Mouse (Mus musculus): ENCODE results near the gene Ddx39b. TPM values are rescaled to one million over a fixed set of nuclear protein-coding genes. Genes with fewer than 3 reads are reported as not detected.

The Ddx39b gene
- total and polyA plus RNA-seq, 2 experiments, result 37.0 to 103 TPM

DNA sequence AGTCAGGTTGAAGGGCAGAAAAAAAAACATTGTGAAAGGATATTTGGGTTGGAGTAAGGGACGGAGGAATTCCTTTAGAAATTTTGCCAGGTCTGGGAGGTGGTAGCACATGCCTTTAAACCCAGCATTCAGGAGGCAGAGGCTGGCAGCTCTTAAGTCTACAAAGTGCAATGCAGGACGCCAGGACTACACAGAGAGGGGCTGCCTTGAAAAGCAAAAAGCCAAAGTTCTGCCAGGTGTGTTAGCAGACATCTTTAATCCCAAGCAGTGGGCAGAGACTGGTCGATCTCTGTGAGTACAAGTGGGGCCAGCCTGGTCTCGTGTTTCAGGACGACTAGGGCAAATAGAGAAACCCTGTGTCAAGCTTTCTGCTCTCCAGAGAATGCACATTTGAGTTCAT lies 10.4 kb downstream of the Ddx39b start:
- Histone ChIP-seq H3K36me3 (ENCODE audit: control insufficient read depth, insufficient read depth, low read length) (peaks cover 37% of the 10 kb centered on the region), H3K27ac (replicated peaks; ENCODE audit: insufficient read depth, low read depth, low read length) (no peak overlapping the region), H3K79me2 (ENCODE audit: control insufficient read depth, insufficient read depth, low read length) (no peaks in the 10 kb centered on the region), H3K4me1 (ENCODE audit: control insufficient read depth, insufficient read depth, low read length) (no peaks in the 10 kb centered on the region), H3K9ac (ENCODE audit: low read depth, low read length) (no peak overlapping the region), H3K27me3 (ENCODE audit: control insufficient read depth, insufficient read depth, low read length) (no peaks in the 10 kb centered on the region), H3K4me3 (ENCODE audit: insufficient read depth, low read depth, low read length) (no peak overlapping the region)
- DNase-seq (ENCODE audit: extremely low read depth, low read depth, low spot score), result no peak
- no peak for TF ChIP-seq CTCF (IDR thresholded peaks at IDR 0.05; ENCODE audit: low read depth, low read length)
- TF ChIP-seq POLR2A (IDR thresholded peaks at IDR 0.05; ENCODE audit: extremely low read depth, insufficient read depth, low read length), result no peak
- WGBS, result 83% methylated on average over 5 of the region's 5 CpGs

DNA sequence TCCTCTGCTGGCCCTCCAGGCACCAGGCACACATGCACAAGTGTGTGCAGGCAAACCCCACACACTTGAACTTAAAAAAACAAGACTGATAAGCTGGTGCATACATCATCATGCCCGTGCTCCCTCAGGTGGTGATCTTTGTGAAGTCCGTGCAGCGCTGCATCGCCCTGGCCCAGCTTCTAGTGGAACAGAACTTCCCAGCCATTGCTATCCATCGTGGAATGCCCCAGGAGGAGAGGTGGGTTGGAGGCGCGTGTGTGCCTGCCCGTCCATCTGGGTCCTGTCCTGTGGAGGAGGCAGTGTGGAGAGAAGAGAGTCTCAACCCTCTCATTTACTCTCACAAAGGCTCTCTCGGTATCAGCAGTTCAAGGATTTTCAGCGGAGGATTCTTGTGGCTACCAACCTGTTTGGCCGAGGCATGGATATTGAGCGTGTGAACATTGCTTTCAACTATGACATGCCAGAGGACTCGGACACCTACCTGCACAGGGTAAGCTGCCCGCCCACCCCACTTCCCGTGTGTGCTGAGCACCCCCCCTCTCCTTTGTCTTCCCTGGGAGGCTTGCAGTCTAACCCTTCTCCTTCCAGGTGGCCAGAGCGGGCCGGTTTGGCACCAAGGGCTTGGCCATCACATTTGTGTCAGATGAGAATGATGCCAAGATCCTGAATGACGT lies 11.2 kb downstream of the Ddx39b start:
- H3K36me3 ChIP-seq (ENCODE audit: control insufficient read depth, insufficient read depth, low read length), result peaks cover 30% of the 10 kb centered on the region
- no peaks in the 10 kb centered on the region for H3K27me3 ChIP-seq (ENCODE audit: control insufficient read depth, insufficient read depth, low read length)
- no peaks in the 10 kb centered on the region for H3K4me1 ChIP-seq (ENCODE audit: control insufficient read depth, insufficient read depth, low read length)
- H3K9ac ChIP-seq (ENCODE audit: low read depth, low read length), result no peak overlapping the region
- WGBS, result 83% methylated on average over 18 of the region's 18 CpGs
- no peak overlapping the region for H3K27ac ChIP-seq (replicated peaks; ENCODE audit: insufficient read depth, low read depth, low read length)
- no peak overlapping the region for H3K4me3 ChIP-seq (ENCODE audit: insufficient read depth, low read depth, low read length)
- H3K79me2 ChIP-seq (ENCODE audit: control insufficient read depth, insufficient read depth, low read length), result no peaks in the 10 kb centered on the region
- TF ChIP-seq POLR2A (IDR thresholded peaks at IDR 0.05; ENCODE audit: extremely low read depth, insufficient read depth, low read length) (no peak), CTCF (IDR thresholded peaks at IDR 0.05; ENCODE audit: low read depth, low read length) (no peak)
- no peak for DNase-seq (ENCODE audit: extremely low read depth, low read depth, low spot score)

DNA sequence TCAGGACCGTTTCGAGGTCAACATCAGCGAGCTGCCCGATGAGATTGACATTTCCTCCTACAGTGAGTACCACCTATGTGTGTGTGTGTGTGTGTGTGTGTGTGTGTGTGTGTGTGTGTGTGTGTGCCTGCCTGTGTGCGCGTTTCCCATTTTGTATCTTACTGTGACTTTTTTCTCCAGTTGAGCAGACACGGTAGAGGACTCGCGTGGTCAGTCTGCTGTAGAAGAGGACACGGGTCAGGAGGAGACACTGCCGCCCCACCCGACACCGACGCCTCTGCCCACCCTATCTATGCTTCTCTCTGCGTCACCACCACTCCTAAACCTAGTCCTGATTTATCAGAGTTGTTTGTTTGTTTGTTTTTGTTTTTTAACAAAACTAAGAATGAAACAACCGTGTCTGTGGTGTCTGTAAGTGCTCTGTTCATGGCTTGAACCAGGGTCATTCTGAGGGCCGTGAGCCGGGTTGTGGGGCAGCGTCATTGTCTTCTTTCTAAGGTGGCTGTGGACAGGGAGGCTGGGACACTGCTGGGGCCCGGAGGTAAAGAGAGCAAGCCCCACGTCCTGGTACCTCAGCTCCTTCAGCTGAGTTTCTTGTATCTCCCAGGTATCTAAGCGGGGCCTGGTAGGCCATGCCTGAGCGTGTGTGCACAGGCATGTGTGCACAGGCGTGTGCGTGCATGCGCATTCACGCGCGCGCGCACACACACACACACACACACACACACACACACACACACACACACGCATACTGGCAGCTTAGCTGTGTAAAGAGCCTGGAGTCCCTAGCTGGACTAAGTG lies 11.9 kb downstream of the Ddx39b start:
- TF ChIP-seq CTCF (IDR thresholded peaks at IDR 0.05; ENCODE audit: low read depth, low read length) (no peak), POLR2A (IDR thresholded peaks at IDR 0.05; ENCODE audit: extremely low read depth, insufficient read depth, low read length) (no peak)
- Histone ChIP-seq H3K4me3 (ENCODE audit: insufficient read depth, low read depth, low read length) (no peak overlapping the region), H3K27me3 (ENCODE audit: control insufficient read depth, insufficient read depth, low read length) (no peaks in the 10 kb centered on the region), H3K4me1 (ENCODE audit: control insufficient read depth, insufficient read depth, low read length) (no peaks in the 10 kb centered on the region), H3K79me2 (ENCODE audit: control insufficient read depth, insufficient read depth, low read length) (no peaks in the 10 kb centered on the region), H3K36me3 (ENCODE audit: control insufficient read depth, insufficient read depth, low read length) (peaks cover 25% of the 10 kb centered on the region; the same call in 1 of the 2 replicates), H3K9ac (ENCODE audit: low read depth, low read length) (no peak overlapping the region), H3K27ac (replicated peaks; ENCODE audit: insufficient read depth, low read depth, low read length) (no peak overlapping the region)
- WGBS, result 83% methylated on average over 32 of the region's 32 CpGs
- DNase-seq (ENCODE audit: extremely low read depth, low read depth, low spot score), result no peak

DNA sequence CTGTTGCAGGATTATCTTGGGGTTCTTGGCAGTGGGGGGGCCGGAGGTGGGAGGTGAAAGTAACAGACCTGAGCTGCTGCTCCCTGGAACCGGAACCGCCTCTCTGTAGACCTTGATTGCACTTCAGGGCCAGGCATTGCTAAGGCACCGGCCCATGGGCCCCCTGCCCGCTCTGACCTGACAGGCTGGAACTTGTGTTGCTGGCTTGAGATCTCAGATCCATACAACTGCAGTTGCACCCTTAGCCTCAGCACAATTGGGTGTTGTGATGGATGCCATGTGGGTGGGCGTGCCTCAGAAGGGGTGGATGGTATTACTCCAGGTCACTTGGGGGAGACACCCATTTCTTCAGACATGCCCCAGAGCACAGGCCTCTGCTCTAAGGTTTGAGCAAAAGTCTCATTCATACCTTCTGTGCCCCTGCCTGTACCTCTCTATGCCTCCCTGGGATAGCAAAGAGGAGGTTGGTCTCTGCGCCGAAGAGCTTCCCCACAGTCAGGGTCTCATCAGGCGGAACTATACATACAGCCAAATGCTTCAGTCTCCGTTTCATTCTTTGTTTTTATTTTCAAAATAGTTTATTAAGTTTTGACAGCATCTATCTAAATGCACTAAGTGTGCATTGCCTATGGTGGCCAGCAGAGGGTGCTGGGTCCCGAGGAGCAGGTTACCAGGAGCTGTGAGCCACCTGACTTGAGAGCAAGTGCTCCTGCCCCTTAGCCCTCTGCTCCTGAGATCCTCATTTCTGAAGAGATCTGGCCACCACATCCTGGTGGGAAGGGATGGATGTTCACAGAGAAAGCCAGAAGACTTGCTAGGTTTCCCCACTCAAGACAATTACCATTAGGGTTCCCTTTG lies 12.9 kb downstream of the Ddx39b start:
- H3K4me3 ChIP-seq (ENCODE audit: insufficient read depth, low read depth, low read length), result no peak overlapping the region
- H3K36me3 ChIP-seq (ENCODE audit: control insufficient read depth, insufficient read depth, low read length), result peaks cover 17% of the 10 kb centered on the region; the same call in 1 of the 2 replicates
- H3K9ac ChIP-seq (ENCODE audit: low read depth, low read length), result no peak overlapping the region
- H3K27me3 ChIP-seq (ENCODE audit: control insufficient read depth, insufficient read depth, low read length), result no peaks in the 10 kb centered on the region
- TF ChIP-seq POLR2A (IDR thresholded peaks at IDR 0.05; ENCODE audit: extremely low read depth, insufficient read depth, low read length), result no peak
- TF ChIP-seq CTCF (IDR thresholded peaks at IDR 0.05; ENCODE audit: low read depth, low read length), result peak; percentile 91
- H3K4me1 ChIP-seq (ENCODE audit: control insufficient read depth, insufficient read depth, low read length), result no peaks in the 10 kb centered on the region
- H3K79me2 ChIP-seq (ENCODE audit: control insufficient read depth, insufficient read depth, low read length), result no peaks in the 10 kb centered on the region
- WGBS, result 68% methylated on average over 11 of the region's 11 CpGs
- H3K27ac ChIP-seq (replicated peaks; ENCODE audit: insufficient read depth, low read depth, low read length), result no peak overlapping the region
- peak; percentile 36 for DNase-seq (ENCODE audit: extremely low read depth, low read depth, low spot score)

DNA sequence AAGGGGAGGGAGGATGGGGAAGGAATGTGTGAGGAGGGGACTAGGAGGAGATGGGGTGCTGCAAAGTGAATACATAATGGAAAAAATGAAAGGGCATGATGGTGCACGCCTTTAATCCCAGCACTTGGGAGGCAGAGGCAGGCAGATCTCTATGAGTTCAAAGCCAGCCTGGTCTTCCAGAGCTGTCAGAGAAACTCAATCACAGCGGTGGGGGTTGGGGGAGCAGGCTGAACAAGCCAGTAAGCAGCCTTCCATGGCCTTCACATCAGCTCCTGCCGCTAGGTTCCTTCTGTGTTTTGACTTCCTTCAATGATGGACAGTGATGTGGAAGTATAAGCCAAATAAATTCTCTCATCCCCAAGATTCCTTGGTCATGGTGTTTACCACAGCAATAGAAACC lies 13.8 kb downstream of the Ddx39b start:
- H3K4me3 ChIP-seq (ENCODE audit: insufficient read depth, low read depth, low read length), result no peak overlapping the region
- no peak for DNase-seq (ENCODE audit: extremely low read depth, low read depth, low spot score)
- TF ChIP-seq POLR2A (IDR thresholded peaks at IDR 0.05; ENCODE audit: extremely low read depth, insufficient read depth, low read length), result no peak
- TF ChIP-seq CTCF (IDR thresholded peaks at IDR 0.05; ENCODE audit: low read depth, low read length), result no peak
- H3K4me1 ChIP-seq (ENCODE audit: control insufficient read depth, insufficient read depth, low read length), result no peaks in the 10 kb centered on the region
- WGBS, result 61% methylated on average over 3 of the region's 3 CpGs
- peaks cover 11% of the 10 kb centered on the region; the same call in 1 of the 2 replicates for H3K36me3 ChIP-seq (ENCODE audit: control insufficient read depth, insufficient read depth, low read length)
- H3K79me2 ChIP-seq (ENCODE audit: control insufficient read depth, insufficient read depth, low read length), result no peaks in the 10 kb centered on the region
- no peaks in the 10 kb centered on the region for H3K27me3 ChIP-seq (ENCODE audit: control insufficient read depth, insufficient read depth, low read length)
- H3K27ac ChIP-seq (replicated peaks; ENCODE audit: insufficient read depth, low read depth, low read length), result no peak overlapping the region
- H3K9ac ChIP-seq (ENCODE audit: low read depth, low read length), result no peak overlapping the region
